Mouse (Mus musculus): ENCODE measurements at regions not wholly inside any gene's neighbourhood (a gene's known extent, or its start where the extent isn't known, plus 50 kb on each side); places are given as distances from the start of the nearest gene placed in this dataset.

DNA sequence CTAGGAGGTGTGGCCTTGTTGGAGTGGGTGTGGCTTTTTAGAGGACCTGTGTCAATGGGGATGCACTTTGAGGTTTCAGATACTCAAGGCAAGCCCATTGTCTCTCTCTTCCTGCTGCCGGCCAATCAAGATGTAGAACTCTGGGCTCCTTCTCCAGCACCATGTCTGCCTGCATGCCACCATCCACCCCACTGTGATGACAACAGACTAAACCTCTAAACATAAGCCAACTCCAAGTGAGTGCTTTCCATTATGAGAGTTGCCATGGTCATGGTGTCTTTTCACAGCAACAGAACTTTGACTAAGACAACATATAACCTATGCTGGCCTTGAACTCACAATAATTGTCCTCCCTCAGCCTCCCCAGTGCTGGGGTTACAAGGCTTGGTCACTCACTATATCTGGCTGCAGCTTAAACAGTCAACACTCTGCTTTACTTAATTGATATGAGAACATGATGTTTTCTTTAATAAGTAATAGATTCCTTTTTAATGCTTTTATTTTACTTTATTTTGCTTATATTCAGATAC is 246.7 kb upstream of the Tsc22d2 start:
- DNase-seq (ENCODE audit: low spot score), result no peak

DNA sequence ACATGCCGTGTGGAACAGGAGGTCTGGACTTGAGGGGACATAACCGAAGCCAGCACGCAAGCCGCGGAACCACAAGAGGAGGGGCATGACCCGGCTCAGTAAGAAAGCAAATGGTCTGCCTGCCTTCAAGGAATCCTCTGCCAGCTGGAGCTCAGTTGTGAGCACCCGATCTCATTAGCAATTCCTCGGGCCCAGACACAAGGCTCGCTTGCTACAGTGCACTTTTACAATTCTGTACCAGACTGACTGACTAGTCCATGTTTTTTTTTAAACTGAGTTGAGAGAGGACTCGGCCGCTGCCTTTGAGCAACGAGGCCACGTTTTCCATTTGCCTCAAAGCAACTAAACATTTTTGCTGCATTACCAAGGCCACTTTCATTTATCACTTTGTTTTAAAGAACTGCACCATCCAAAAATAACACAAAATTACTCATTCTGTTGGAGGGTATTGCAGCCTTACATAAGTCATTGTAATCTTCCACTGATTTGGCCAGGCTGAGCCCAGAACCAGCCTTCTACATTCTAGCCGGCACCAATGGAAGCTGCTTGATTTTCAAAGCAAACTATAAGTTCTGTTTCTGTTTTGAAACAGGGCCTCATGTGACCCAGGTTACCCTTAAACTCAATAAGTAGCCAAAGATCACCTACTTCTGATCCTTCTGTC is 245.9 kb upstream of the Tsc22d2 start:
- H3K4me2 ChIP-seq (ENCODE audit: low read depth), result no peak overlapping the region
- 61% methylated on average over 14 of the region's 14 CpGs for WGBS
- H3K9ac ChIP-seq (ENCODE audit: low read length), result no peak overlapping the region
- H3K27me3 ChIP-seq (ENCODE audit: control insufficient read depth, insufficient read depth, low read length), result no peaks in the 10 kb centered on the region
- no peaks in the 10 kb centered on the region for H3K9me3 ChIP-seq (ENCODE audit: control insufficient read depth, low read length)
- no peaks in the 10 kb centered on the region; the same call in 1 of the 2 replicates for H3K4me1 ChIP-seq (ENCODE audit: control insufficient read depth, insufficient read depth, low read length)
- no peaks in the 10 kb centered on the region for H3K36me3 ChIP-seq (ENCODE audit: control insufficient read depth, insufficient read depth, low read length)
- H3K27ac ChIP-seq (ENCODE audit: low read depth, low read length), result no peak overlapping the region
- H3K4me3 ChIP-seq (ENCODE audit: low read depth, low read length), result no peak overlapping the region
- no peak for DNase-seq (ENCODE audit: low spot score)
- ATAC-seq (ENCODE audit: insufficient read depth, low FRiP score, low TSS enrichment), result no peak

More for the DNA sequence above, 246.7 kb upstream of the Tsc22d2 start:
- WGBS, result 79% methylated on average over 1 of the region's 1 CpGs
- no peaks in the 10 kb centered on the region; the same call in 1 of the 2 replicates for H3K4me1 ChIP-seq (ENCODE audit: control insufficient read depth, insufficient read depth, low read length)
- H3K4me2 ChIP-seq (ENCODE audit: low read depth), result no peak overlapping the region
- no peaks in the 10 kb centered on the region for H3K27me3 ChIP-seq (ENCODE audit: control insufficient read depth, insufficient read depth, low read length)
- no peak overlapping the region for H3K4me3 ChIP-seq (ENCODE audit: low read depth, low read length)
- no peak overlapping the region for H3K9ac ChIP-seq (ENCODE audit: low read length)
- H3K36me3 ChIP-seq (ENCODE audit: control insufficient read depth, insufficient read depth, low read length), result no peaks in the 10 kb centered on the region
- H3K9me3 ChIP-seq (ENCODE audit: control insufficient read depth, low read length), result no peaks in the 10 kb centered on the region
- no peak overlapping the region for H3K27ac ChIP-seq (ENCODE audit: low read depth, low read length)
- ATAC-seq (ENCODE audit: insufficient read depth, low FRiP score, low TSS enrichment), result no peak

DNA sequence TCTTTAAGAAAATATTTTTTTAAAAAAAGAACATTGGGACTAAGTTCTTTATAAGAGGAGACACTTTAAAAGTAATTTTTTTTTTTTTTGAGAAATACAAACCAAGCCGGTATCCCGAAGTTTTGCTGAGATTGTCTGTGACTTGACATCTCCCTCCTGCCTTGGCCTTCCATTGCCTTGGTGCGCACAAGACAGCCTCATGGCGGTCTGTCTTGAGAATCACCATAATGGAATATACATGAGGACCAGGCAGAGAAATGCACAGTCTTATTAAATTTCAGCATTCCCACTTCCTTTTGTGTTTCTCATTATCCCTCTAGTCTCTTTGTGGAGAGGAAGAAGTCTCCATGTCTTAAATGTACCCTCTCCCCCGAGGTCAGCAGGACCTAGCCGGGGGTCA is 244.7 kb upstream of the Tsc22d2 start:
- no peak overlapping the region for H3K27ac ChIP-seq (ENCODE audit: low read depth, low read length)
- DNase-seq (ENCODE audit: low spot score), result no peak

DNA sequence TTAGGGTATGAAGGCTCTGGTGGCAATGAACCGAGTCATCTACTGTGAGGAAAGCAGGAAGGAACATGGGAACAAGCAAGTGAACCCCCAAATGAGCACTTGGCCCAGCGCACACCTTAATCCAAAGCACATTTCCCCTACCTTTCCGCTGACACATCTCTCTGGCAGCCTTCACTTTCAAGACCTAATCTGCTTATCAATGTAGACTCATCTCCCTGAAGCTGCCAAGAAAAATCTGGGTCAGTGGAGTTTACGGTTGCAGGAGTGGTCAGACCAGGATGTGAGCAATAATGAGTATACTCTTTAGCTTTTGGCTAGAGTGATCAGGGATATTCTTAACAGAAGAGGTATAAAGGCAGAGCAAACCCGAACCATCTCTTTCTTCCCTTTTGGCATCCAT is 242.4 kb upstream of the Tsc22d2 start:
- H3K27ac ChIP-seq (ENCODE audit: low read depth, low read length), result no peak overlapping the region
- DNase-seq (ENCODE audit: low spot score), result no peak
- H3K4me1 ChIP-seq (ENCODE audit: control insufficient read depth, insufficient read depth, low read length), result no peaks in the 10 kb centered on the region
- no peaks in the 10 kb centered on the region for H3K9me3 ChIP-seq (ENCODE audit: control insufficient read depth, low read length)
- no peak overlapping the region for H3K4me3 ChIP-seq (ENCODE audit: low read depth, low read length)
- 90% methylated on average over 5 of the region's 5 CpGs for WGBS
- H3K4me2 ChIP-seq (ENCODE audit: low read depth), result no peak overlapping the region
- no peak for ATAC-seq (ENCODE audit: insufficient read depth, low FRiP score, low TSS enrichment)
- H3K9ac ChIP-seq (ENCODE audit: low read length), result no peak overlapping the region
- H3K36me3 ChIP-seq (ENCODE audit: control insufficient read depth, insufficient read depth, low read length), result no peaks in the 10 kb centered on the region
- no peaks in the 10 kb centered on the region for H3K27me3 ChIP-seq (ENCODE audit: control insufficient read depth, insufficient read depth, low read length)

More for the DNA sequence above, 244.7 kb upstream of the Tsc22d2 start:
- H3K9ac ChIP-seq (ENCODE audit: low read length), result no peak overlapping the region
- H3K27me3 ChIP-seq (ENCODE audit: control insufficient read depth, insufficient read depth, low read length), result no peaks in the 10 kb centered on the region
- no peak overlapping the region for H3K4me3 ChIP-seq (ENCODE audit: low read depth, low read length)
- 91% methylated on average over 6 of the region's 6 CpGs for WGBS
- no peak for ATAC-seq (ENCODE audit: insufficient read depth, low FRiP score, low TSS enrichment)
- H3K4me1 ChIP-seq (ENCODE audit: control insufficient read depth, insufficient read depth, low read length), result no peaks in the 10 kb centered on the region
- no peak overlapping the region for H3K4me2 ChIP-seq (ENCODE audit: low read depth)
- H3K9me3 ChIP-seq (ENCODE audit: control insufficient read depth, low read length), result no peaks in the 10 kb centered on the region
- H3K36me3 ChIP-seq (ENCODE audit: control insufficient read depth, insufficient read depth, low read length), result no peaks in the 10 kb centered on the region

DNA sequence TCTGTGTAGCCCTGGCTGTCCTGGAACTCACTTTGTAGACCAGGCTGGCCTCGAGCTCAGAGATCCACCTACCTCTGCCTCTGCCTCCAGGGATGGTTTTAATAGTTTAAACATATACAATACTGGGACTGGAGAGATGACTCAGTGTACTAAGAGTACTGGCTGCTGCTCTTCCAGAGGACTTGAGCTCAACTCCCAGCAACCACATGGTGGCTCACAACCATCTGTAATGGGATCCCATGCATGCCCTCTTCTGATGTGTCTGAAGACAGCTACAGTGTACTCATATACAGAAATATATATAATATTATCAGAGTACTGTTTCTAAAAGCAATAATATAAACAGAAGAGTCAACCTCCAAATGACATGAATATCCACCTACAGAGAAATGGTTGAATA is 240.7 kb upstream of the Tsc22d2 start:
- Histone ChIP-seq H3K27me3 (ENCODE audit: control insufficient read depth, insufficient read depth, low read length) (no peaks in the 10 kb centered on the region), H3K27ac (ENCODE audit: low read depth, low read length) (no peak overlapping the region), H3K9ac (ENCODE audit: low read length) (no peak overlapping the region), H3K4me1 (ENCODE audit: control insufficient read depth, insufficient read depth, low read length) (no peaks in the 10 kb centered on the region), H3K4me2 (ENCODE audit: low read depth) (no peak overlapping the region), H3K36me3 (ENCODE audit: control insufficient read depth, insufficient read depth, low read length) (no peaks in the 10 kb centered on the region), H3K4me3 (ENCODE audit: low read depth, low read length) (no peak overlapping the region), H3K9me3 (ENCODE audit: control insufficient read depth, low read length) (no peaks in the 10 kb centered on the region)
- 76% methylated on average over 1 of the region's 1 CpGs for WGBS
- no peak for ATAC-seq (ENCODE audit: insufficient read depth, low FRiP score, low TSS enrichment)
- no peak for DNase-seq (ENCODE audit: low spot score)

DNA sequence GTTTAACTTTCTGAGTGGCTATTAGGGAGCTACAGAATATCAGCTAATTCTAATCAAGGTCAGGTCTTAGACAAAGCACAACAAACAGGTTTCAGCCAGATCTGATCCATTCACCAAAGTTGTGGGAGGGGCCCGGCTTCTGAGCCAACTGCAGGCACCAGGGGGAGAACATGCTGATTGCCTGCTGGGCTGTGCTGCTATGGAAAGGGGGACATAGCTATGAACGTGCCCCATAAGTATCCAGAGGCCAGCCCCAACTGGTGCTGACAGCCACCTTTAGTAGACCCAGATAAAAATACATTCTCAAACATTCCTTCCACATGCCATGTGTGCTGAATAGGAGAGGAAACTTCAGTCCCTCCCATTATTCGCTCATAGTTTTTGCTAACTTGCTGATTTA is 232.8 kb upstream of the Tsc22d2 start:
- Histone ChIP-seq H3K4me2 (ENCODE audit: low read depth) (no peak overlapping the region), H3K36me3 (ENCODE audit: control insufficient read depth, insufficient read depth, low read length) (no peaks in the 10 kb centered on the region), H3K4me3 (ENCODE audit: low read depth, low read length) (no peak overlapping the region), H3K27ac (ENCODE audit: low read depth, low read length) (no peak overlapping the region), H3K4me1 (ENCODE audit: control insufficient read depth, insufficient read depth, low read length) (no peaks in the 10 kb centered on the region), H3K9ac (ENCODE audit: low read length) (no peak overlapping the region), H3K9me3 (ENCODE audit: control insufficient read depth, low read length) (no peaks in the 10 kb centered on the region), H3K27me3 (ENCODE audit: control insufficient read depth, insufficient read depth, low read length) (no peaks in the 10 kb centered on the region)
- 51% methylated on average over 3 of the region's 3 CpGs for WGBS
- no peak for ATAC-seq (ENCODE audit: insufficient read depth, low FRiP score, low TSS enrichment)
- DNase-seq (ENCODE audit: low spot score), result no peak

DNA sequence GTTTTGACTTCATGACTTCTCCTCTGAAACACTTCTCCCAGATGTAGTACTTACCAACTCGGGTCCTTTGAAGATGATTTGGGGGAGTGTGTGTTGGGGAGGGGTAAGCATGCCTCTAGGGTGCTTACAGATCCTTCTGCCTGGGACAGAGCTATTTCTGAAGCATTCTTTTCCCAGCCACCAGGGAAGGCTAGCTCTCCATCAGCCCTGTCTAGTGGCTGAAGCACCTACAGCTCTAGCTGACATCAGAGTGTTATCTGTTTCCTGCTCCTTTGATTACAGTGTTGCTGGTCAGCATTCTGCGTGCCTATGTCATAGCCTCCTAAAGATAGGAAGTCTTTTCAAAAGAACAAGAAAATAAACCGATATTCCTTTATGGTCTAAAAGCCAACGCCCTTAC is 232.2 kb upstream of the Tsc22d2 start:
- Histone ChIP-seq H3K36me3 (ENCODE audit: control insufficient read depth, insufficient read depth, low read length) (no peaks in the 10 kb centered on the region), H3K27me3 (ENCODE audit: control insufficient read depth, insufficient read depth, low read length) (no peaks in the 10 kb centered on the region), H3K9me3 (ENCODE audit: control insufficient read depth, low read length) (no peaks in the 10 kb centered on the region), H3K4me2 (ENCODE audit: low read depth) (no peak overlapping the region), H3K4me3 (ENCODE audit: low read depth, low read length) (no peak overlapping the region), H3K4me1 (ENCODE audit: control insufficient read depth, insufficient read depth, low read length) (no peaks in the 10 kb centered on the region), H3K27ac (ENCODE audit: low read depth, low read length) (no peak overlapping the region), H3K9ac (ENCODE audit: low read length) (no peak overlapping the region)
- DNase-seq (ENCODE audit: low spot score), result no peak
- no peak for ATAC-seq (ENCODE audit: insufficient read depth, low FRiP score, low TSS enrichment)
- WGBS, result 85% methylated on average over 4 of the region's 4 CpGs

DNA sequence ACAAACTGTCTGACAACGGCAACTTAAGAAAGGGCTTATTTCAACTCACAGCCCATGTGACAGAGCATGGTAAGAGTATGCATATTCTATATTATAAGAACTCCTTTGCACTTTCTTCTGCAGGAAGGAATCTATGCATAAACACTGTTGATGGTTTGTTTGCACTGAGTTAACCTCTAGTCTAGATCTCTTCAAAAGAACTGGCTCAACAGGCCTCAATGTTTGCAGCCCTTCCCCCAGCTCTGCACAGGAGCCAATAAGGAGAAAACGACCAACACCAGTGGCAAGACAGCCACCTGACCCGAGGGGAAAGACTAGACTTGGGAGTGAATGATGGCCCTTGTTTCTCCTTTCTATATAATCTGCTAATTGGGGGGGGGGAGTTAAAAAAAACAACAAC is 231.2 kb upstream of the Tsc22d2 start:
- WGBS, result 57% methylated on average over 3 of the region's 3 CpGs
- no peak overlapping the region for H3K4me2 ChIP-seq (ENCODE audit: low read depth)

DNA sequence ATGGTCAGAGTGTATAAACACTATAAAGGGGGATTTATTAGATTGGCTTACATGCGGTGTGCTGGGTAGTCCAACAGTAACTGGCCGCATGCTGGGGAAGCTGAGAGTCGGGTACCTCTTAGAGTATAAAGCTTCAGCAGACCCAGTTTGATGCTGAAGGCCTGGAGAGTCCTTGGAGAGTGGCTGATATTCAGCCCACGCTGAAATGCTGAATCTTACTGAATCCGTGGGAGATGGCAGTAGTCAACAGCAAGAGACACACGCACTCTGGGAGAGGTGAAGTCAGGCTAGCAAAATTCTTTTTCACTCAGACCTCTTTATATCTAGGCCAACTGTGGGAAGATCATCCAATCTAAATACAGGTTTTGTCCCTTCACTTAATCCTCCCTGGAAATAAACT is 214.1 kb upstream of the Tsc22d2 start:
- no peak for DNase-seq (ENCODE audit: low spot score)
- no peak for ATAC-seq (ENCODE audit: insufficient read depth, low FRiP score, low TSS enrichment)
- no peak overlapping the region for H3K27ac ChIP-seq (ENCODE audit: low read depth, low read length)
- H3K4me3 ChIP-seq (ENCODE audit: low read depth, low read length), result no peak overlapping the region
- H3K27me3 ChIP-seq (ENCODE audit: control insufficient read depth, insufficient read depth, low read length), result no peaks in the 10 kb centered on the region
- H3K9ac ChIP-seq (ENCODE audit: low read length), result no peak overlapping the region
- WGBS, result 91% methylated on average over 6 of the region's 6 CpGs
- no peaks in the 10 kb centered on the region for H3K4me1 ChIP-seq (ENCODE audit: control insufficient read depth, insufficient read depth, low read length)
- no peaks in the 10 kb centered on the region for H3K9me3 ChIP-seq (ENCODE audit: control insufficient read depth, low read length)
- H3K4me2 ChIP-seq (ENCODE audit: low read depth), result no peak overlapping the region
- H3K36me3 ChIP-seq (ENCODE audit: control insufficient read depth, insufficient read depth, low read length), result no peaks in the 10 kb centered on the region

More for the DNA sequence above, 231.2 kb upstream of the Tsc22d2 start:
- Histone ChIP-seq H3K27me3 (ENCODE audit: control insufficient read depth, insufficient read depth, low read length) (no peaks in the 10 kb centered on the region), H3K36me3 (ENCODE audit: control insufficient read depth, insufficient read depth, low read length) (no peaks in the 10 kb centered on the region), H3K9ac (ENCODE audit: low read length) (no peak overlapping the region), H3K27ac (ENCODE audit: low read depth, low read length) (no peak overlapping the region), H3K4me3 (ENCODE audit: low read depth, low read length) (no peak overlapping the region), H3K4me1 (ENCODE audit: control insufficient read depth, insufficient read depth, low read length) (no peaks in the 10 kb centered on the region), H3K9me3 (ENCODE audit: control insufficient read depth, low read length) (no peaks in the 10 kb centered on the region)
- ATAC-seq (ENCODE audit: insufficient read depth, low FRiP score, low TSS enrichment), result no peak
- DNase-seq (ENCODE audit: low spot score), result no peak

Measured in neural tube, embryonic 11.5 days (tissue).